Mouse (Mus musculus): Measurements from ENCODE around the gene Nobox. TPM values are rescaled to one million over a fixed set of nuclear protein-coding genes. Genes with fewer than 3 reads are reported as not detected.

Gene Nobox
- not detected for total RNA-seq (2021)

DNA sequence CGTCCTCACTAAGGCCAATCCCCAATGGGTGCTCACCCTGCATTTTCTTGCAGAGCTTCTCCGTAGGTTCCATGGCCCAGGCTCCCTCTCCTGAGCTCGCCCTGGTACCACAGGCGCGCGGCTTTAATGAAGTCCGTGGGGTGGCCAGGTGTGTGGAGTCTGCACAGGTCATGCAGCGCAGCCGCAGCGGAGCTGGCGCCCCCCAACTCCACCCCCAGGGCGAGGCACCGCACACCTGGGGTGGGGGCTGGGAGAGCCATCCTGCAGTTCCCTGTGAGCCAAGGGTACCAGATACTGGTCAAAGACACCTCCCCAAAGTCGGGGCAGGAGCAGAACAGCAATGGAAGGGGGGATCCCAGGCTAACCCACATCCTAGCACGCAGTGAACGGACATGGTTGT is at the start of gene Nobox:
Nobox (minus strand) TSS at position 101 of the 400 bp plus-strand sequence.
- intact Hi-C loops (cut with DNase I): no loop called here
- no peak for DNase-seq

DNA sequence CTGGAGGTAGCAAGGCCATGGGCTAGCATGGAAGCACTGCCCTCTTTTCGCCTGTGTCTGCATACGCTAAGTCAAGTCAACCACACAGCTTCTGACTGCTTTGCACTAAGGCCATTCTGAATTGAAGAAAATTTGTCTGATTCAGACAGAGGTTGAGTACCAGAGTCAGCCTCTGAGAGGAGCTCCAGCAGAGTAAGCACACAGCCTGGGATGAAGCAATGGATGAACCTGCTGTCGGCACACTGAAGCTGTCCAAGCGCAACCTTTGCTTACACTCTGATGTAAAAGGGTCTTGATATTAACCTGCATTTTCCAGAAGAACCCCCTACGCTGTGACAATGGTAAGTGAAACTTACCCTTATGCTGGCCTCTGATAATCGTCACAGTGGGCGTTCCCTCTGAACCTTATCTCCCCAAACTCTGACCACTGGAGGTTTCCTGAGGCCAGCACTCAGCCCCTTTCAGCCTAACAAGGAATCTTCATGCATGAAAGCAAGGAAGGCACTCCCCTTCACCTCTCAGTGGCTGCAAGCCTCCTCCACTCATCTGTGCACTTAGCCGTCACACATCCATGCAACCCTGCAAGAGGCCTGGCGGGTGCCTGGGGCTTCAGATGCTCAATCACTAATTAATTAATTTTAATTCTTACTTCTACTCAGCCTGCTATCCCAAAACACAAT is 45.3 kb upstream of the Nobox start:
- intact Hi-C loops (cut with DNase I): no loop called here
- no peak for DNase-seq

DNA sequence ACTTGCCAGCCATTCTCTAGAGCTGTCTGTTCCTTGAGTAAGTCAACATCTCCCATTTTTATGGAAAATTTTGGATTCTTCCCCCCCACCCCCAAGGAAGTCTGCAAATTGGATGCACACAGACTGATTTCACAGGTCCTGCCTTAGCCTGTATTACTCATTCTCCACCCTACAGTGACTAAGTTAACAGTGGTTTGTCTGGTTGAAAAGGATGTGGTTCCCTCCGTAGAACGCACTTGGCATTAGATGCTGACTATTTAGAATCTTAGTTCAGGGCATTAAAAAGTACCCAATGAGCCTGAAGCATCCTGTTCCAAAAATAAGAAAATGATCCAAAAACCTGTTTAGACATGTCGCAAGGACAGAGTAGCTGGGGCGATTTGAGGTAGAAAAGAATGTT is 44.1 kb upstream of the Nobox start:
- intact Hi-C loops (cut with DNase I): no loop called here
- no peak for DNase-seq

DNA sequence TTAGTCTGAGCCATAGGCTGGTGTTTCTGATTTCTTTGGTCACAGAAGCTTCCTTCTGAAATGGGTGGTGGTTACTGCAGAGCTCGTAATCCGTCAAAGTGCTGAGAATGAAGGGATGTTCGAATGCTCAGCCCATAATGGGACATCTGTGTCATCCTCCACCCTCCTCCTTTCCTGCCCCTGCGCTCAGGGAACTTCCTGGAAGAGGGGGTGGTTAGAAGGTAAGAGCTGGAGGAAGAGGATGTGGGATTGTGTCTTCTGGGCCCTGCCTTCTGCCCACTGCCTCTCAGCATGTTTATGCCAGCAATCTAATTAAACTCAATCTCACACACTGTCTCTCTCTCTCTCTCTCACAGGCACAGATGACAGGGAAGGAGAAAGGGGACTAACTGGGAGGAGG is 39.7 kb upstream of the Nobox start:
- no peak for DNase-seq
- intact Hi-C loops (cut with DNase I): no loop called here

DNA sequence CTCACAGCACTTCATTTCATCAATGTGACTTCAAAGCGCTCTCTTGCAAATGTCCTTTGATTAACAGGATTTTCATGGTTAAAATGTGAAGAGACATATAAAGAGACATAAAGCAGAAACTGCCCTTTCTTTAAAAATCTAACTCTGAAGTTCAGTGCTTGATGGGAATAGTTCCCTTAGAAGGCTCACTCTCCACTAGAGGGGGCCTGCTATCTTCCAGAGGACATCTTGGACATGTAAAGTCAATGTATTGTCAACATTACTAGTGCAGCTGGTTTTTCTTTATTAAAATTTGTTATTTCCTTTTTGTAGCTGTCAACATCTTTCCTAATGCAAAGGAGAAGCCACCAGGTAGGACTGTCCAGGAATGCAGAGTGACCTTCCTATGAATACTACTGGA is 38.3 kb upstream of the Nobox start:
- DNase-seq: no peak
- intact Hi-C loops (cut with DNase I): no loop called here

DNA sequence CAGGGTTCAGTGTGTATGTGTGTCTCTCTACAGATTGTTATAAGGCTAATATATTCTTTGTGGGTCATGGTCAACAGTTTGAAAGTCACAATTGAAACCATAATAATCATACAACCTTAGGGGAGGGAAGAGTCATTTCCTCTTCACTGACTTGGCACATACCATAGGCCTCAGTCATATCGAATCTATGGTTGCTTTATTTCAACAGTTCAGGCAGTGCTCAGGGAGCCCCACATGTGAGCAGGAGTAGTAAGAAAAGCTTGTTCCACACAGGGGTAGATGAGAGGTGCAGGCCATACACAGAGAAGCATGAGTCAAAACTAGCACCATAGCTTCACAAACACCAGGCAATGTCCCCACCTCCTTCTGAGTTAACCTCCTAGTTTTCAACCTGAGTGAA is 33.7 kb upstream of the Nobox start:
- no peak for DNase-seq
- intact Hi-C loops (cut with DNase I): no loop called here

DNA sequence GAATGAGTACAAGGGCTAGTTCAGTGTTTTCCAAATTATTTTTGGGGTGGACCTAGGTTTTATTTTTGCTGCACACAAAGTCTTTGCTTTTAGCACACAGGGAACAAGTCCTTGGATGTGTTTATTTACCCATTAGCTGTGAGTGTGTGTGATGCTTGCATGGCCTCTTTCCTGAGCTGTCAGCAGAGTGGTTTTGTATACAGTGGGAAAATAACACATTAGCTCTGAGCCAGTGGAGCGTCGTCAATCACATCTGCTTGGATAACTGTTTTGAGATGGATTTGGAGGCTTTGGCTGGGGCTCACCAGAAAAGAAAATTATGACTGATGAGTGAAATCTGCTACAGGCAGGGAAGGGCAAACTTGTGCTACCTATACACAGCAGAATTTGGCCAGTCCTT is 33.0 kb upstream of the Nobox start:
- DNase-seq: no peak
- intact Hi-C loops (cut with DNase I): no loop called here

DNA sequence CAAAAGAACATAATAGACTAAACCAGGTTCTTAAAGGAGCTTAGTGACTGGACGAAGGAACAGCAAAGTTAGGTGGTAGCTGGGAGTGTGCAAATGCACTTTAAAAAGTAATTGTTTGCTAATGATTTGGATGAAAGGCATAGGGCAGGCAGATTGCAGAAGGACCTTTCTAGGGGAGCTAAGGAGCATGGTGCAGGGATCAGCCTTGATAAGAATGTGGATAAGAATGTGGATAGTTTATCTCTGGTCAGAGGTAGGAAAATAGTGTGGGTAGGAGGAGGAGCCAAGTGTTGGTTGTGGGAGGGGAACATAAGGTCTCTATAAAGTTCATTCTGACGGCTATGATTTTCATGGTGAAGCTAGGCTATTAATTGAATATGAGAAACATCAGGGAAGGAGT is 29.4 kb upstream of the Nobox start:
- no peak for DNase-seq
- intact Hi-C loops (cut with DNase I): no loop called here

DNA sequence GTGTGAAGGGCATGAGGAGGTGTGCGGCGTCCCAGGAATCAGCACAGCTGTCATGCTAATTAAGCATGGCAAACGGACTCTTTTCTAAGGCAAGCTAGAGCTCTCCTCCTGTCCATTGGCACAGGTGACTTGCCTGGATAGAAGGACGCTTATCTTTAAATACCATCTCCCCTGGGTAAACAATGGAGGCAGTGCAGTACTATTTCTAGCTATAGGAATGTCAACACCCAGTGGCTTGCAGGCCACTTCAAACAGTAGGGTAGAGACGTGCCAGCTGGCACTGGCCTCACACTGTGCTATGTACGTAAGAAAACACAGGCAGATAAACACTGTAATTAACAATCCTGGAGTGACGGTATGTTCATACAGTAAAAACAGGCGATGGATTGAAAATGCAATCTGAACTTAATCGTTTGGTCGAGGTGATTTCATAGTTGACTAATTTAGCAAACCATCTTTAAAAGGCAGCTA is 28.2 kb upstream of the Nobox start:
- DNase-seq: peak; percentile 70

DNA sequence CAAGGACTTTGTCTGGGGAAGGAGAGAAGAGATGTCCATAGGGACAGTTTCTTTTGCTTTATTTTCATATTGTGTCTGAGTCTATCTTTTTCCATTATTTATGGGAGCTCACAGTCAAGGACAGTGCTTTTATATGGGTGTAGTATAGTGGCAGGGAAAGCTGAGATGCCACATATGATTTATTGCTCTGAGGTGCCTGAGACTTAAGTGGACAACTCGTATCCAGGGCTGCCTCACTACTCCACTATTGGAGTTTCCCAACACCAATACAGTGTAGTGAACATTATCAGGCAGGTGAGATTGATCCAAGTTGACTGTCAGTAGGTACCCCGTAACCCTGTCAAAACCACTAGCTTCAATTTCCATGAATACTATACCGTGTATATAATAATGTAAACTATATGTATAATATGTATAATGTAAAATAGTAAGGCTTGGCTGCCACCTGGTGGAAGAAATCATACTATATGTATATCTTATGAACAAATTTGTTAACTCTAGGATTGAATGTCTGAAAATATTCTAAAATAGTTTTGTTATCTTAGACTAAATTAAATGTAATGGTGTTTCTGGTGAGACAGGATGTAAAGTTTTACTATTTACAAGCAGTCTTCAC is 26.4 kb upstream of the Nobox start:
- DNase-seq: no peak
- intact Hi-C loops (cut with DNase I): no loop called here

More for the DNA sequence above, 28.2 kb upstream of the Nobox start:
- intact Hi-C loops (cut with DNase I): no loop called here

DNA sequence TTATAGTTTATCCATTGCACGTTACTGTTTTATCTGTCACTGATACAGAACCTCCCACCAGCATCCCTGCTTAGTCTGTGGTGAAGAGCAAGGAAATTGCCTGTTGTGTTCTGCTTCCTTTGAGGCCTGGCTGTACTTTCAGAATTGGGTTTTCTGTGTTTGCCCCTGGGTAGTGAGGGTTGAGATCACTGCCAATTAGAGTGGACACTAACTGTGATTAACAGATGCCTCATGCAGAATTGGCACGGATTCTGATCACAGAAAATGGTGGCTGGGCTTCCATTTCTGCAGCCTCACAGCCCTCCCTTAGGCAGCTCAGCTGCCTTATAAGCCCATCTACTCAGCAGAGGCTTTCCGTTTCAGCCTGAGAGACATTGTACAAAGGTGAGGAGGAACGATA is 24.1 kb upstream of the Nobox start:
- intact Hi-C loops (cut with DNase I): no loop called here
- no peak for DNase-seq

DNA sequence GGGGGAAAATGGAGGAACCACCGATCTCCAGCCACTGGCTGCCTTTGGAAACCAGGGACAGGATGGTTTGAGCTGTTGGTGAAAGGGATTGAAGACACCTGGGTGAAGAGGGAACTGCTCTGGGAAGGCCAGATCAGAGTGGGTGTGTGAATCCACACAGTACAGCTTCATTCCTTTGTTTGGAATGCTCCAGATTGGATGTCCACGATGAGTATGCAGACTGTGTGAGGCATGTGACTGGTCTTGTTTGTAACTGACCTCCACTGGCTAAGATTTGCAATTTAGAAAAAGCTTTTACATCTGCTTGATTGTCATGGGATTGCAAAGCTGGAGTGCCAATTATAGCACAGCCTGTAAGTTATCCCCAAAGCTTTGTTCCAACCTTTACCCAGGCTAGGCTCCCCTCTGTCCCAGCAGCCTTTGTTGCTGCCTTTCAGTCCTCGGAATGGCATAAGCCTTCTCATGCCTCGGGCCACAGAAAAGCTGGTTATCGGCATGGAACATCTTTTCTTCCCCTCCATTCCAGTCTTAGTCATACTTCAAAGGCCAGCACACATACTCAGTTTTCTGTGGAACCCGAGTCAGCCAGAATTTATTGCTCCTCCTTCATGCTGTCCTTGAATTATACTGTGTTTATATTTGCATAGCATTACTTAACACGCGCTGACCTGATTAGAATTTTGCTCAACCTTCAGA is 3.8 kb upstream of the Nobox start:
- no peak for DNase-seq
- intact Hi-C loops (cut with DNase I): no loop called here

DNA sequence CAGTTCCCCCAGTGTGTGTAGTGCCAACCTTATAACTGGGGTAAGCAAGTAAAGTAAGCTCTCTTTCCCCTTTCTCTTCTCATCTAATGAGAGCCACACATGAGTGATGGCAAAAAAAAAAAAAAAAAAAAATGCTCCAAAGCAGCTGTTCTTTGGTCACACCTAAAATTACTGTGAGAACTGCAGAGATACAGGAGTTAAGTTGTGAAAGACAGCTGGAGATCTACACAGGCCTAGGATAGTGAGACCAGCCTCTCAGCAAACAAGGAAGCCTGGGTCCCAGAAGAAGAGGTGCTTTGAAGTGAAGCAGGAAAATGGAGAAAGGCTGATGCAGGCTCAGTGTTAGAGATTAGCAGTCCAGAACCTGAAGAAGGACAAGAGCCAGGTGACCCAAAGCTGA is 3.2 kb upstream of the Nobox start:
- intact Hi-C loops (cut with DNase I): no loop called here
- DNase-seq: no peak

DNA sequence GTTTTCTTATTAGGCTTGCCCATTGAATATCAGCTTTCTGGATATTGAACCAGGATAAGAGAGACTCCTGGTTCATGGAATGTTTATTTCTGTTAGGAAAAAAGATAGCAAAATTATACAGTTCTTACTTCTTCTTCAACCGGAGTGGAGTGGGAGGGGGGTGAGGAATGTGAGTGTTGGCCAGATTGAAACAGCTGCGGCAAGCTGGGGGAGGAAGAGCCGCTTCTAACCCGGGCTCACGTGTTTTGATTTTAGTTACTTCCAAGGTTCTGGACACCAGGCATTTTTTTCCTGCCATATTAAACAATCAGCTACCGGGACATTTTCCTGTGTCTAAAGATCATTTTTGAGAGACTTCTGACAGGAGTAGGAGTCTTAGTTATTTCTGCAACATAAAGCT is 717 bp upstream of the Nobox start:
- peak; percentile 33 to 48 for DNase-seq
- intact Hi-C loops (cut with DNase I): no loop called here

DNA sequence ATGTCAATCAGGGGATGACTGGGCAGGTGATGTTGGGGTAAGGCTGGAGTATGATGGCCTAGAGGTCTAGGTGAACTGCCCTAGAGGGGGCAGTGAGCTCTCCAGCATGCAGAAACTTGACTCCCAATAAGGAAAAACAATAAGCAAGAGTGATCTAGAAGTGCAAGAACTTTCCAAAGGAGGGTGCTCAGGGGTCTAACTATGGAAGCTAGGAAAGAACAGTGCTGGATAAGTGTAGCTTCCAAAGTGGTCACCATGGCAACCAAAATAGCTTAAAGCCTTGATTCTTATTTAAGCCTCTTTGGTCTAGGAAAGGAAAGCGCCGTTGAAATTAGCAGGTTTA is 11.9 kb downstream of the Nobox start:
- intact Hi-C loops (cut with DNase I): loop anchor here (1.0 to 5.0 kb wide), 3 partner anchors 17 to 275 kb away; no protein-coding TSS in a partner anchor

DNA sequence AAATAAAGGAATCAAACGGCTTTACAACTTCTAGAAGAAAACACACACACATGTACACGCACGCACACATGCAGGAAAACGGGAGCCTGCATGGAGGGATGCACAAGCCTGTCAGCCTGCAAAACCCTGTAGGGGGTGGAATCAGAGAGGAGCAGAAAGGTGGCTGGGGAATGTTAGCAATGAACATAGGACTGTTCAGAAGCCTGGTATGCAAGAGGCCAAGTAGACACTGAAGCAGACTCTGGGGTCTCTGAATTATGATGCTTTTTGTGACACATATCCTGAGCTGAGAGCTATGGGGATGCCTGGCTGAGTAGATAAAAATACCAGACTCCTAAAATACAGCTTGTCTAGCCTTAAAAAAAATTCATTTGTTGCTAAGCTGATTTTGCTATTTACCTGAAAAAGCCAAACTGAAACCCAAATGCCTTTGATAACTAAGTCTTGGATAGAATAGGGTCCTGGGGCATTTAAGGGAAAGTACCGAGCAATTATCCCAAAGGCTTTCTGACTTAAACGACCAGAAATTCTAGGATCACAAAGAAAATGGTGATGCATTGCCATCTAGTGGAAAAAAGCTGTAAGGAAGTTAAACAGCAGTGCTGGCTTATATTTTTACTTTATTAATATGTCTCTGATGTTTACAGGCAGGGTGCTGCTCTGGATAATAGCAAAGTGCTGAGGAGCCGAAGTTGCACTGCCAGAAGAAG is 12.4 kb downstream of the Nobox start:
- peak; percentile 29 to 59 for DNase-seq
- intact Hi-C loops (cut with DNase I): loop anchor here (1.0 to 5.0 kb wide), 3 partner anchors 16 to 275 kb away; no protein-coding TSS in a partner anchor

More for the DNA sequence above, 11.9 kb downstream of the Nobox start:
- no peak for DNase-seq

DNA sequence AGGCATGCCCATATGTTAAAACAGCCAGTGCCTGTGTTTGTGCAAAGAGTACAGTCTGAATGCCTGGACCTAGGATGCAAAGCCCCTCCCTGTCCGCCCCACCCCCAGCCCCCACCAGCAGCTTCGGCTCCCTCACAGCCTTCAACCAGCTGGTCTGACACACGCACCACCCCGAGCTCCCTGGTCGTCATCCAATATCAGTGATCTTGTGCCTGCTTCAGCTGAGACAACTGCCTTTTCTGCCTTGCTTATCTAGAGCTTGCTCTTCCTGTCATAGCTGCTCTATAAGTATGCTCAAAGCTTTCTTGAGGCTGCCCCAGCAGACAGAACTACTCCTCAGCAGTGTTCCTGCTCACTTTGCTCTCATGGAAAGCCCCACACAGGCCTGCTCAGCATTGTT is 13.4 kb downstream of the Nobox start:
- DNase-seq: no peak
- intact Hi-C loops (cut with DNase I): loop anchor here (2.0 to 5.0 kb wide), 2 partner anchors 15 to 274 kb away; no protein-coding TSS in a partner anchor

DNA sequence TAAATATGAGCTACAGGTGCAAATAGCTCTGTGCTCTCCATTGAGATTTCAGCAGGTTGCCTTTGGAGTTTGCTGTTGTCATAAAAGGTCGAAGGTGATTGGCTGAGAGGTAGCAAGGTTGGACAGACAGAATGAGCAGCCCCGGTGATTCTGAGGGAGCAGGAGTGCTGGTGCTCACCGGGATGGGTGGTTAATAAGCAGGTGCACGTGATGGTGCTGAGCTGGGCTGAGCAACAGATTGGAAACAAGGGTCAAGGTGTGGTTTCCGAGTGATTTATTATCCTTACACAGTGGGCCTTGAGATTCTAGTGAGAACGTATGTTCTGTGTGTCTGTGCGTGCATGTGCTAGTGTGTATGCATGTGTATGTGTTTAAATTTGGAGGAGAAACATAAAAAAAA is 16.2 kb downstream of the Nobox start:
- DNase-seq: no peak
- intact Hi-C loops (cut with DNase I): no loop called here

DNA sequence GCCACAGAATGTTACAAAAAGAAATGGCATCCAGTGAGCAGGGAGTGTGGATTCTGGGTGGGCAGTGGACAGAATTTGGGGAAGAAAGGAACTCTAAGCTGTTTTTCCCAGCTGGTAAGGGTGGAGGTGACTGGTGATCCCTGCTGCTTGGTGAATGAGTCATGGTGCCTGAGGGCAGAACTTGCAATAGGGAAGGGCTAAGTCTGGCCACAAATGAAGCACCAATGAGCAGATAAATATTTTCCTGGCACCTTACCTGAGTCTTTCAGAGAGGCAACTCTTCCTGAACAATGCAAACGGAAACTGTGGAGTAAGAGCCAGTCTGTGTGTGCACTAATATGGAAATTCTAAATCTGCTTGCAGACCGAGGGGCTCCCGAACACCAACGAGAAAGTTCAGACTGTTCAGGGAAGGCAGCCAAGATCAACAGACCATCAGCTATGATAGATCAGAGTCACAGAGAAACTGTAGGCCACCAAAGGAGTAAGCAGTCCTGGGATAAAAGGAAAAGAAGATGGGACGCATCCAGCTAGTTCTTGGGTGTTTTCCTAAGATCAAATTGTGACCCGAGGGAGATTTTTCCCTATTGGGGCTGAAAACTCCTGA is 16.8 kb downstream of the Nobox start:
- no peak for DNase-seq

DNA sequence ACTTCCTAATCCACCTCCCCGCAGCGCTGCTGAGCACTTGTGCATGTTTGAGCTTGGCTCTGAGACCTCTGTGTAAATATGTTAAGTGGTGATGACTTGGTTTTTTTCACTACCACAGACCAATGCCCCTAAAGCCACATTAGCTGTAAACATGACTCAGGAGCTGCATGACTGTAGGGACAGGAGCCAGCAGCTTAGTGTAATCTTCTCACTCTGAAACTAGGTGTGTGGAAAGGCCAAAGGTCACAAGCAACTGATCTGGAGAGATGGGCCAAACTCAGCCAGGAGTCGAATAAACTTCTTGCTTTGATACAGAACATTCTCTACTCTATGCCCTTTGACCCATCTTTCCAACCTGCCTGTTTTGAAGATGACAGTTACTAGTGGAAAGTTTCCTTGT is 17.3 kb downstream of the Nobox start:
- intact Hi-C loops (cut with DNase I): no loop called here
- no peak for DNase-seq

More for the DNA sequence above, 16.8 kb downstream of the Nobox start:
- intact Hi-C loops (cut with DNase I): no loop called here

DNA sequence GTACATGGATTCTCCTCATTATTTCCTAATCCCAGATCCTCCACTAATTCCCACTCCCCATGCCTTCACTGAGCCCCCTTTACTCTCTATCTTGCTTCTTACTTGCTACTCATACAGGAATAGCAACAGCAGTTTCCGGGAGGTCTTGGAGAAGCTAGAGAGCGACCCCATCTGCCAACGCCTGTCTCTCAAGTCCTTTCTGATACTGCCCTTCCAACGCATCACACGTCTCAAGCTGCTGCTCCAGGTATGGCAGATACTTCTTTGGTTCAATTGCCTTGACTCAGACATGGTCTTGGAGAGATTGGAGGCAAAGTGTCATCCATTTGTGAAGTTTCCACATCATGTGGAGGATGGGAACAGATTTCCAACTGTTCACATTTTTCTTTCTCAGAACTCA is 28.9 kb downstream of the Nobox start:
- DNase-seq: no peak
- intact Hi-C loops (cut with DNase I): loop anchor here (2.0 kb wide), 1 partner anchor 16 kb away; no protein-coding TSS in a partner anchor
